Mouse (Mus musculus) lung, postnatal 0 days (tissue): ENCODE results near the gene Sphk2. TPM values are rescaled to one million over a fixed set of nuclear protein-coding genes. Genes with fewer than 3 reads are reported as not detected.
"Not testable (repeated sequence)": the region's sequence is repeated elsewhere in the genome, so short reads cannot be mapped to it uniquely, and the experiment has no call there.

ENCODE experiments used
- ATAC-seq: fragments of 200-750 bp; cut with Nextera tagmentation; 2 replicates; pipeline ENCODE4 v1.8.0; 2017; ENCODE audit warnings: moderate library complexity
- DNase-seq: peaks from one replicate; pipeline ENCODE4 v3.0.0-alpha.2; 2016; ENCODE audit warnings: low spot score
- H3K27ac ChIP-seq: fragments of 300-500 bp; sonication (generic); 2 replicates; pipeline ENCODE4 v1.5.1; 2014; ENCODE audit warnings: antibody characterized with exemption, mild to moderate bottlenecking, low read length, mixed read lengths
- H3K27me3 ChIP-seq: fragments of 300-500 bp; sonication (generic); replicated peaks from 2 replicates; pipeline ENCODE4 v1.6.1; 2014; ENCODE audit warnings: low read length, mixed read lengths; ENCODE audit not compliant: insufficient read depth
- H3K36me3 ChIP-seq: fragments of 300-500 bp; sonication (generic); 2 replicates; pipeline ENCODE4 v1.6.1; 2014; ENCODE audit warnings: low read length, mixed read lengths; ENCODE audit not compliant: insufficient read depth
- H3K4me1 ChIP-seq: fragments of 300-500 bp; sonication (generic); 2 replicates; pipeline ENCODE4 v1.6.1; 2014; ENCODE audit warnings: antibody characterized with exemption, low read depth, low read length, mixed read lengths; ENCODE audit not compliant: insufficient read depth
- H3K4me2 ChIP-seq: fragments of 300-500 bp; sonication (generic); replicated peaks from 2 replicates; pipeline ENCODE4 v1.6.1; 2014; ENCODE audit warnings: low read depth, mild to moderate bottlenecking, low read length, moderate library complexity, mixed read lengths
- H3K4me3 ChIP-seq: fragments of 300-500 bp; sonication (generic); 2 replicates; pipeline ENCODE4 v1.5.1; 2014; ENCODE audit warnings: low read depth, low read length
- H3K9ac ChIP-seq: fragments of 300-500 bp; sonication (generic); replicated peaks from 2 replicates; pipeline ENCODE4 v1.6.1; 2014; ENCODE audit warnings: low read depth, mild to moderate bottlenecking
- H3K9me3 ChIP-seq: fragments of 300-500 bp; sonication (generic); 2 replicates; pipeline ENCODE4 v1.6.1; 2016; ENCODE audit warnings: low read length, mixed read lengths
- CTCF ChIP-seq: IDR thresholded peaks from 2 replicates; pipeline ENCODE4 v1.5.1; 2016; ENCODE audit warnings: antibody characterized with exemption, mild to moderate bottlenecking
- EP300 ChIP-seq: IDR thresholded peaks from 2 replicates; pipeline ENCODE4 v1.6.1; 2016; ENCODE audit warnings: antibody characterized with exemption, mild to moderate bottlenecking, control low read depth
- WGBS: fragments of 180-500 bp; shearing (Covaris S2); extraction: QIAGEN DNeasy Blood & Tissue Kit; methylation state at CpG from one replicate; pipeline ENCODE4 v1.1.7; 2014; 5-methylcytosine and 5-hydroxymethylcytosine counted together
- polyA plus RNA-seq: library from polyadenylated mRNA; unstranded; fragments of >200 nt; fragmentation: Nextera tagmentation; extraction: Ambion mirVana; gene quantifications from 2 replicates; pipeline ENCODE4 v1.2.1, GENCODE M21; 2015

Gene Sphk2
- polyA plus RNA-seq, 1 experiment from 2014 or later = 18.2 TPM

DNA sequence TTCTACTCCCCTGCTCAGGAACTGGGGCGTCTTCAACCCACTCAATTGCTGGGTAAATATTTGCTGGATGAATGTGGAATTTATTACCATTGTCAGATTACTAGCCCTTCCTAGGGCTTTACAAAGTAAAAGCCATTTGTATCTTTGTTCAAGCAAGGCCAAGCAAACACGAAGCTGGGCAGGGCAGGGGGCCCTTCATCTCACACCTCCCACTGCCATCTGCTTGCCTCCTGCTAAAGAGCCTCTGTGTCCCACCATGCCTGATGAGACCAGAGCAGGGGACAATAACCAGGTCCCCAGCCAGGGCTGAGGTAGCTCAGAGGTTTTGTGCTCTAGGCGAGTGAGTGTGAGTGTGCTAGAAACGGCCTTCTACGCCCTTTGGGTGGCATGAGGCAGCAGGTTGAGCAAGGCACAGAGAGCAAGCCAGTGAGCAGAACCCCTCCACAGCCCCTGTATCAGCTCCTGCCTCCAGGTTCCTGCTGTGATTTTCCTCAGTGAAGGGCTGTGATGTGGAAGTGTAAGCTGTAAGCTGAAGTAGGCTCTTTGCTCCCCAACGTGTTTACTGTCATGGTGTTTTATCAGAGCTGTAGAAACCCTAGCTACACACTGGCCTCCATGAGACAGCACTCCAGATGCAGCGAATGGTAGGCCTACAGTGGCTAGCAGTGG, 40.0 kb downstream of the Sphk2 start:
- Histone ChIP-seq H3K27ac (no peak overlapping the region), H3K36me3 (no peaks in the 10 kb centered on the region), H3K9ac (no peak overlapping the region), H3K4me3 (no peak overlapping the region), H3K4me2 (no peak overlapping the region), H3K27me3 (no peaks in the 10 kb centered on the region), H3K4me1 (peaks cover 11% of the 10 kb centered on the region; the same call in 1 of the 2 replicates), H3K9me3 (no peaks in the 10 kb centered on the region)
- no peak for TF ChIP-seq EP300
- no peak for TF ChIP-seq CTCF
- WGBS = 48% methylated on average over 7 of the region's 7 CpGs
- ATAC-seq (no peak), DNase-seq (no peak)

DNA sequence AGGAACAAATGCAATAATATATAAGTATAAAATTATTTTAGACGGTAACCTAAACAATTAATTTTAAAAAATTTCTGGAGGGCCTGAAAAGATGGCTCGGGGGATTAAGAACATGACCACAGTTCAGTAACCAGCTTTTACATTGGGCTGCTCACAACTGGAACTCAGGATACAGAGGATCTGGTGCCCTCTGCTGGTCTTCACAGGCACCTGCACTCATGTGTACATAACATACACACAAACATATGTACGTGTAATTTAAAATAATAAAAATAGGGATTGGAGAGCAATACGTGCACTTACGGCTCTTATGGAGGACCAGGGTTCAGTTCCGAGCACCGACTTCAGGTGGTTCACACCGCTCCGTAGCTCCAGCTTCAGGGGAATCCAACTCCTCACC, 48.9 kb downstream of the Sphk2 start:
- no peaks in the 10 kb centered on the region for H3K9me3 ChIP-seq
- H3K27me3 ChIP-seq = no peaks in the 10 kb centered on the region
- TF ChIP-seq EP300 (no peak), CTCF (peak; percentile 49)
- 97% methylated on average over 9 of the region's 9 CpGs for WGBS
- H3K4me1 ChIP-seq = peaks cover 3% of the 10 kb centered on the region; the same call in 1 of the 2 replicates
- no peaks in the 10 kb centered on the region for H3K36me3 ChIP-seq
- H3K4me3 ChIP-seq = no peak overlapping the region
- no peak overlapping the region for H3K9ac ChIP-seq
- DNase-seq (no peak), ATAC-seq (no peak)
- no peak overlapping the region for H3K27ac ChIP-seq
- H3K4me2 ChIP-seq = no peak overlapping the region

DNA sequence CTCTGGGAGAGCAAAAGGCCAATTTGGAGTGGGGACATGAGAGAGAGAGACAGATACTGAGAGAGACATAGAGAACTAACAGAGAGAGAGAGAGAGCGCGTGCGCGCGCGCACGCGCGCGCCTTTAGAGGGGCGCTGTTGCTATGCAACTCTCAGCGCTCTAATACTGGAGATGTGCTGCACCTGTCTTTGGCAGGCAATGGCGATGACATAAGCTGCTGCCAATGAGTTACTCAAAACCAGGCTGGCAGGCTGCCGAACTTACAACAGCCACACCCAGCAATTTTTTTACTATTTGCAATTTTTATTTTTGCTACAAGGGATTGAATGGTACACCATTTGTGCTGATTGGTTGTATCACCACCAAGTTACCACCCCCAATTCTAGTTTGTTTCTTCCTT, 50.0 kb downstream of the Sphk2 start:
- Histone ChIP-seq H3K9me3 (no peaks in the 10 kb centered on the region), H3K4me3 (no peak overlapping the region), H3K36me3 (no peaks in the 10 kb centered on the region), H3K4me2 (no peak overlapping the region), H3K27me3 (no peaks in the 10 kb centered on the region), H3K4me1 (peaks cover 3% of the 10 kb centered on the region; the same call in 1 of the 2 replicates), H3K9ac (no peak overlapping the region), H3K27ac (no peak overlapping the region)
- ATAC-seq (no peak), DNase-seq (no peak)
- TF ChIP-seq EP300 (no peak), CTCF (no peak)
- WGBS = 68% methylated on average over 14 of the region's 14 CpGs

- no peak within 1 kb of the TSS for H3K9ac ChIP-seq
- H3K36me3 ChIP-seq = no peaks in the 10 kb centered on the region
- no peaks in the 10 kb centered on the region for H3K9me3 ChIP-seq
- 75% methylated on average over 7 of the region's 7 CpGs for WGBS
- TF ChIP-seq EP300 = no peak
- no peak for TF ChIP-seq CTCF
- no peak within 1 kb of the TSS for H3K27ac ChIP-seq
- ATAC-seq = no peak
- peaks cover 3% of the 10 kb centered on the region; the same call in 1 of the 2 replicates for H3K4me1 ChIP-seq
- no peak within 1 kb of the TSS for H3K4me3 ChIP-seq
- no peaks in the 10 kb centered on the region for H3K27me3 ChIP-seq
- DNase-seq = no peak
- H3K4me2 ChIP-seq = no peak within 1 kb of the TSS
These were observed 51.6 kb downstream of the Sphk2 start, which contains the start of gene Fut2 for GRCm38 (mm10) chr7:45666161-45666560. Fut2 (minus strand) TSS chr7:45666394.

DNA sequence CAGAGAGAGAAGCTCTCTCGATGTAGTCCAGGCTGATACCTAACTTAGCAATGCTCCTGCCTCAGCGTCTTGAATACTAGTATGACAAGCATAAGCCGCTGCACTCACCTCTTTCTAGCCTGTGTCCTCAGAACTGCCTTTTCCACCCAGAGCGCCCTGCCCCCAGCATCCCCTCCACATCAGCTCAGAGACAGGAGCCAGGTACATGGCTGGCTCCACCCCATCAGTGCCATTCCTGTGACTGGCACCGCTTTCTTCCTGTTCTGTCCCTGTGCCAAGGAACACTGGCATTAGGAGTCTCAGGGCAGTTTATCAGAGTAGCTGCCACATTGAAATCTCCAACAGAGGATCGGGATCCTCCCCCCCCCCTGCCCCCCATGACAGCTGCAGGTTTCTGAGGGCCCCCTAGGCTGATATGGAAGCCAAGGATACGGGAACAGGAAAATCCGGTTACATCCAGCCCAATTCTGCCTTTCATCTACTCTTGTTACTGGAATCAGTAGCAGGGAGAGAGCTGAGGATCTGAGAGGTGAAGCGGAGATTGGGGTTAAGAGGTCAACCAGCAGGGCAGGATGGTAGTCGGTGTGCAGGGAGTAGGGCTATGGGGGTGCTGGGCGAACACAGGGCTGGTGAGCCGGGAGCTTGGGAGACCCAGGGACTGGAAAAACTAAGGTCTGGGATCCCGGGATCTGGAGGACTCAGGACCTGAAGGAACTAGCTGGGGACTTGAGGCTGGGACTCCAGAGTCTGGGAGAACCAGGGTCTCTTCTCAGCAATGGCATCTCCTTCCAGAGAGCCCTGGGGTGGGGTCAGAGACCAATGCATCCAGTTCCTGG, 52.3 kb downstream of the Sphk2 start:
- Histone ChIP-seq H3K27ac (no peak overlapping the region), H3K4me3 (no peak overlapping the region), H3K9me3 (no peaks in the 10 kb centered on the region), H3K36me3 (no peaks in the 10 kb centered on the region), H3K4me2 (no peak overlapping the region), H3K9ac (no peak overlapping the region), H3K4me1 (peaks cover 3% of the 10 kb centered on the region; the same call in 1 of the 2 replicates), H3K27me3 (no peaks in the 10 kb centered on the region)
- WGBS = 36% methylated on average over 13 of the region's 13 CpGs
- no peak for ATAC-seq
- TF ChIP-seq CTCF (no peak), EP300 (no peak)
- DNase-seq = peak; percentile 24

DNA sequence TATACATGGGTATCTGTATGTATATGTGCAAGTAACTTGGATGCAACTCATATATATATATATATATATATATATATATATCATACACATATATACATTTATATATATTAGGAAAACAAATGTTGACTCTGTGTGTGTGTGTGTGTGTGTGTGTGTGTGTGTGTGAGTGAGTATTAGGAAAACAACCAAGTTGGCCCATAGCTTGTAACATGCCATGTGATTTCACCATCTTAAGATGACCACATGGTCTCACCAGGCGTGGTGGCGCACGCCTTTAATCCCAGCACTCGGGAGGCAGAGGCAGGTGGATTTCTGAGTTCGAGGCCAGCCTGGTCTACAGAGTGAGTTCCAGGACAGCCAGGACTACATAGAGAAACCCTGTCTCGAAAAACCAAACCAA, 56.1 kb downstream of the Sphk2 start:
- not testable (repeated sequence) for H3K27ac ChIP-seq, H3K4me3 ChIP-seq, H3K4me1 ChIP-seq, H3K4me2 ChIP-seq, ATAC-seq, H3K36me3 ChIP-seq, H3K9ac ChIP-seq, DNase-seq, H3K27me3 ChIP-seq, H3K9me3 ChIP-seq
- 93% methylated on average over 5 of the region's 6 CpGs for whole genome bisulfite sequencing
